Mouse (Mus musculus) lung, postnatal 0 days (tissue): ENCODE measurements around the gene Ccdc27. TPM values are rescaled to one million over a fixed set of nuclear protein-coding genes. Genes with fewer than 3 reads are reported as not detected.

Source experiments
- ATAC-seq: fragments of 200-750 bp; cut with Nextera tagmentation; 2 replicates; pipeline ENCODE4 v1.8.0; 2017; ENCODE audit warnings: moderate library complexity
- DNase-seq: peaks from one replicate; pipeline ENCODE4 v3.0.0-alpha.2; 2016; ENCODE audit warnings: low spot score
- H3K27ac ChIP-seq: fragments of 300-500 bp; sonication (generic); 2 replicates; pipeline ENCODE4 v1.5.1; 2014; ENCODE audit warnings: antibody characterized with exemption, mild to moderate bottlenecking, low read length, mixed read lengths
- H3K27me3 ChIP-seq: fragments of 300-500 bp; sonication (generic); replicated peaks from 2 replicates; pipeline ENCODE4 v1.6.1; 2014; ENCODE audit warnings: low read length, mixed read lengths; ENCODE audit not compliant: insufficient read depth
- H3K36me3 ChIP-seq: fragments of 300-500 bp; sonication (generic); 2 replicates; pipeline ENCODE4 v1.6.1; 2014; ENCODE audit warnings: low read length, mixed read lengths; ENCODE audit not compliant: insufficient read depth
- H3K4me1 ChIP-seq: fragments of 300-500 bp; sonication (generic); 2 replicates; pipeline ENCODE4 v1.6.1; 2014; ENCODE audit warnings: antibody characterized with exemption, low read depth, low read length, mixed read lengths; ENCODE audit not compliant: insufficient read depth
- H3K4me2 ChIP-seq: fragments of 300-500 bp; sonication (generic); replicated peaks from 2 replicates; pipeline ENCODE4 v1.6.1; 2014; ENCODE audit warnings: low read depth, mild to moderate bottlenecking, low read length, moderate library complexity, mixed read lengths
- H3K4me3 ChIP-seq: fragments of 300-500 bp; sonication (generic); 2 replicates; pipeline ENCODE4 v1.5.1; 2014; ENCODE audit warnings: low read depth, low read length
- H3K9ac ChIP-seq: fragments of 300-500 bp; sonication (generic); replicated peaks from 2 replicates; pipeline ENCODE4 v1.6.1; 2014; ENCODE audit warnings: low read depth, mild to moderate bottlenecking
- H3K9me3 ChIP-seq: fragments of 300-500 bp; sonication (generic); 2 replicates; pipeline ENCODE4 v1.6.1; 2016; ENCODE audit warnings: low read length, mixed read lengths
- CTCF ChIP-seq: IDR thresholded peaks from 2 replicates; pipeline ENCODE4 v1.5.1; 2016; ENCODE audit warnings: antibody characterized with exemption, mild to moderate bottlenecking
- EP300 ChIP-seq: IDR thresholded peaks from 2 replicates; pipeline ENCODE4 v1.6.1; 2016; ENCODE audit warnings: antibody characterized with exemption, mild to moderate bottlenecking, control low read depth
- WGBS: fragments of 180-500 bp; shearing (Covaris S2); extraction: QIAGEN DNeasy Blood & Tissue Kit; methylation state at CpG from one replicate; pipeline ENCODE4 v1.1.7; 2014; 5-methylcytosine and 5-hydroxymethylcytosine counted together
- polyA plus RNA-seq: library from polyadenylated mRNA; unstranded; fragments of >200 nt; fragmentation: Nextera tagmentation; extraction: Ambion mirVana; gene quantifications from 2 replicates; pipeline ENCODE4 v1.2.1, GENCODE M21; 2015

Ccdc27 gene
- polyA plus RNA-seq, 1 experiment from 2014 or later: not detected

DNA sequence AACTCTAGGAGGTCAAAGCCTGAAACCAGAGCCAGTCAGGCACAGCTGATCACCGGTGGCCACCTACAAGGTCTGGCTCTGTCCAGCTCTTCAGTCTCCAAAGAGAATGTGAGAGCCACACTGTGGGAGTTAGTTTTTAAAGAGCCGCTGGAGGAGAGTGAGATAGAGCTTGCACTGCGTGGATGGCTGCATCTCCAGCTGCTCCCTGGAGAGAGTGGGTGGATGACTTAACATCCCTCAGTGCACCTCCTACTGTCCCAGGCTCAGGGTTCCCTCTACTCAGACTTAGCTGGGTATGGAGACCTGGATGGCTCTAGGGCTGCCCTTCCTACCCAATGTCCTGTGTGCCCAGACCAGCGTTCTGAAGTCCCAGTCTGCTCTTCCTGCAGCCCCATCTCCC is 37.7 kb upstream of the Ccdc27 start:
- no peaks in the 10 kb centered on the region for H3K9me3 ChIP-seq
- no peaks in the 10 kb centered on the region for H3K36me3 ChIP-seq
- peaks cover 13% of the 10 kb centered on the region for H3K27me3 ChIP-seq
- 57% methylated on average over 4 of the region's 4 CpGs for WGBS
- H3K27ac ChIP-seq: no peak overlapping the region
- H3K4me1 ChIP-seq: no peaks in the 10 kb centered on the region
- no peak for DNase-seq
- no peak overlapping the region for H3K4me2 ChIP-seq
- TF ChIP-seq CTCF (no peak), EP300 (no peak)
- no peak overlapping the region for H3K4me3 ChIP-seq
- ATAC-seq: no peak
- H3K9ac ChIP-seq: no peak overlapping the region

DNA sequence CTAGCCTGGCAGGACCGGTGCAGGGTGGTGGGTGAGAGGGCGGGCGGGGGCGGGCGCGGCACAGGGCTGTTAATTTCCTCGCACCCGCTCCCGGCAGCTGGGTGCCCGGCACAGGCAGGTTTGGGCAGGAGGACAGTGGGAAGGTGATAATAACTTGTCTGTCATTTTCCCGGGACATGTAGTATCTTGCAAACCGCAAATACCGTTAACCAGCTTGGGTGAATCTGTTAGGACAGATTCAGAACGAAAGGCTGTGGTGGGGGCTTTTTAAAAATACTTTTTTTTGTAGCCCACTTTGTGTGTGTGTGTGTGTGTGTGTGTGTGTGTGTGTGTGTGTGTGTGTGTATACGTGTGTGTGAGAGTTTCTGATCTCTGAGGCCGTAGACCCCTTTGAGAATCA is 29.5 kb upstream of the Ccdc27 start:
- H3K4me2 ChIP-seq: no peak overlapping the region
- no peaks in the 10 kb centered on the region for H3K9me3 ChIP-seq
- H3K27me3 ChIP-seq: 0 out of 2 replicates have a peak, but pooled peaks cover 12% of the 10 kb centered on the region
- no peak overlapping the region for H3K4me3 ChIP-seq
- no peaks in the 10 kb centered on the region for H3K4me1 ChIP-seq
- no peak overlapping the region for H3K27ac ChIP-seq
- H3K9ac ChIP-seq: no peak overlapping the region
- ATAC-seq: no peak
- no peak for TF ChIP-seq CTCF
- TF ChIP-seq EP300: no peak
- no peak for DNase-seq
- no peaks in the 10 kb centered on the region for H3K36me3 ChIP-seq
- WGBS: 8% methylated on average over 14 of the region's 16 CpGs

GRCm38 (mm10) chr4:154071521-154071920 is 29.0 kb upstream of the Ccdc27 start:
- Histone ChIP-seq H3K27me3 (0 out of 2 replicates have a peak, but pooled peaks cover 12% of the 10 kb centered on the region), H3K36me3 (no peaks in the 10 kb centered on the region), H3K4me3 (no peak overlapping the region), H3K4me1 (no peaks in the 10 kb centered on the region), H3K4me2 (no peak overlapping the region), H3K9ac (no peak overlapping the region), H3K9me3 (no peaks in the 10 kb centered on the region), H3K27ac (no peak overlapping the region)
- TF ChIP-seq EP300 (no peak), CTCF (no peak)
- no peak for DNase-seq
- WGBS: under 1% methylated on average over 15 of the region's 20 CpGs
- ATAC-seq: no peak

- peak; percentile 23; the same call in 1 of the 2 replicates for ATAC-seq
- Histone ChIP-seq H3K4me2 (no peak overlapping the region), H3K27me3 (0 out of 2 replicates have a peak, but pooled peaks cover 12% of the 10 kb centered on the region), H3K36me3 (no peaks in the 10 kb centered on the region), H3K4me1 (no peaks in the 10 kb centered on the region), H3K4me3 (no peak overlapping the region), H3K9ac (no peak overlapping the region), H3K27ac (no peak overlapping the region), H3K9me3 (no peaks in the 10 kb centered on the region)
- 2% methylated on average over 5 of the region's 5 CpGs for WGBS
- peak; percentile 28; the same call in 1 of the 2 replicates for TF ChIP-seq CTCF
- TF ChIP-seq EP300: no peak
- DNase-seq: peak; percentile 25
Measured at GRCm38 (mm10) chr4:154070896-154071295, 28.4 kb upstream of the Ccdc27 start.

DNA sequence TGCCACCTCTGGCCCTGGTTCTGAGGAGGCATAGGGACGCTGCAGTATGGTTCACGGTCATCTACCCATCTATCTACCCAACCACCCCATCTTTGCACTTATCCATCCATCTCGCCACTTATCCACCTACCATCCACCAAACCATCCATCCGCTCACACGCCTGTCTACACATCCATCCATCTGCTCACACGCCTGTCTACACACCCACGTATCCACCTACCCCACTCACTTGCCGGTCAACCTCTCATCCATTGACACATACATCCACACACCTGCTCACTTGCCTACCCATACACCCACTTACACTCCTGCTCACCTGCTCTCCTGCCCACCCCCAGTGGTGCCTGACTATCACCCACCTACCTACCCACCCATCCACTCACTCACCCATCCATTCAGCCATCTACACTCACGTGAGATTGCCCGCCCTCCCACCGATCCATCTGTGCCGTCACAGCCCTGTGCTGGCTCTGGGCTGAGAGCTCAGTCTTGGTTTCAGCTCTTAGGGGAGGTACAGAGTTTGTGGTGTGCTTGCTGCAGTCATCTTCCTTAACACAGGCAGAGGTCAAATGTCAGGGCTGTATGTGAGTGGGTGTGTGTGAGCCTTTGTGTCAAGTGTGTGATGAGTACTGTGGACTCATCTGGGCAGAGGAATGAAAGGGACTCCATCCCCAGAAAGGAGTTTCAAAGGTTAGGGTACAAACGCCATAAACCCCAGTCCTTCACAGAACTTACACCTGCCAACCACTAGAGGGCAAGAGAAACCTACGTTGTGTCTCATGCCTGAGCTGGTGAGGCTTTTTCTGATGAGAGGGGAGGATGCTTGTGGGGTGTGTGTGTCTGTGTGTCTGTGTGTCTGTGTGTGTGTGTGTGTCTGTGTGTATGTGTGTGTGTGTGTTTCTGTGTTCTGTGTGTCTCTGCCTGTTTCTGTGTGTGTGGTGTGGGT is 22.6 kb upstream of the Ccdc27 start:
- peak; percentile 89 for TF ChIP-seq CTCF
- TF ChIP-seq EP300: no peak
- WGBS: 52% methylated on average over 14 of the region's 14 CpGs
- no peaks in the 10 kb centered on the region for H3K9me3 ChIP-seq
- peak; percentile 73 for DNase-seq
- ATAC-seq: peak; percentile 65
- H3K36me3 ChIP-seq: no peaks in the 10 kb centered on the region
- H3K27ac ChIP-seq: no peak overlapping the region
- no peaks in the 10 kb centered on the region for H3K27me3 ChIP-seq
- no peak overlapping the region for H3K9ac ChIP-seq
- H3K4me2 ChIP-seq: no peak overlapping the region
- H3K4me3 ChIP-seq: no peak overlapping the region
- no peaks in the 10 kb centered on the region for H3K4me1 ChIP-seq

- Histone ChIP-seq H3K9me3 (no peaks in the 10 kb centered on the region), H3K27me3 (no peaks in the 10 kb centered on the region), H3K36me3 (no peaks in the 10 kb centered on the region), H3K4me3 (no peak overlapping the region), H3K4me2 (no peak overlapping the region), H3K9ac (no peak overlapping the region), H3K27ac (no peak overlapping the region), H3K4me1 (no peaks in the 10 kb centered on the region)
- WGBS: 58% methylated on average over 4 of the region's 4 CpGs
- ATAC-seq: no peak
- TF ChIP-seq CTCF (no peak), EP300 (no peak)
- no peak for DNase-seq
Measured at GRCm38 (mm10) chr4:154057696-154058095, 15.2 kb upstream of the Ccdc27 start.
